Mouse (Mus musculus) C2C12 (cell line): Measurements from ENCODE around the gene Tjp3.

Experiments used
- CTCF ChIP-seq: IDR thresholded peaks from one replicate; pipeline ENCODE4 v1.5.1; 2011; ENCODE audit not compliant: control insufficient read depth, insufficient read depth, insufficient read length
- MAX ChIP-seq: IDR thresholded peaks from one replicate; pipeline ENCODE4 v1.6.1; 2011; ENCODE audit warnings: mild to moderate bottlenecking, control low read depth
- MYOG ChIP-seq: IDR thresholded peaks from one replicate; pipeline ENCODE4 v1.6.1; 2011; ENCODE audit not compliant: control insufficient read depth, insufficient read length; ENCODE audit errors: extremely low read depth
- USF1 ChIP-seq: IDR thresholded peaks from one replicate; pipeline ENCODE4 v1.6.1; 2011; ENCODE audit warnings: low read depth, mild to moderate bottlenecking, control low read depth, moderate library complexity

GRCm38 (mm10) chr10:81233226-81233585 is 58.2 kb downstream of the Tjp3 start:
- no peak for TF ChIP-seq USF1
- no peak for TF ChIP-seq CTCF
- TF ChIP-seq MAX, result no peak
- TF ChIP-seq MYOG, result no peak
